Mouse (Mus musculus): ENCODE measurements around the gene Pgap3.

The Pgap3 gene

DNA sequence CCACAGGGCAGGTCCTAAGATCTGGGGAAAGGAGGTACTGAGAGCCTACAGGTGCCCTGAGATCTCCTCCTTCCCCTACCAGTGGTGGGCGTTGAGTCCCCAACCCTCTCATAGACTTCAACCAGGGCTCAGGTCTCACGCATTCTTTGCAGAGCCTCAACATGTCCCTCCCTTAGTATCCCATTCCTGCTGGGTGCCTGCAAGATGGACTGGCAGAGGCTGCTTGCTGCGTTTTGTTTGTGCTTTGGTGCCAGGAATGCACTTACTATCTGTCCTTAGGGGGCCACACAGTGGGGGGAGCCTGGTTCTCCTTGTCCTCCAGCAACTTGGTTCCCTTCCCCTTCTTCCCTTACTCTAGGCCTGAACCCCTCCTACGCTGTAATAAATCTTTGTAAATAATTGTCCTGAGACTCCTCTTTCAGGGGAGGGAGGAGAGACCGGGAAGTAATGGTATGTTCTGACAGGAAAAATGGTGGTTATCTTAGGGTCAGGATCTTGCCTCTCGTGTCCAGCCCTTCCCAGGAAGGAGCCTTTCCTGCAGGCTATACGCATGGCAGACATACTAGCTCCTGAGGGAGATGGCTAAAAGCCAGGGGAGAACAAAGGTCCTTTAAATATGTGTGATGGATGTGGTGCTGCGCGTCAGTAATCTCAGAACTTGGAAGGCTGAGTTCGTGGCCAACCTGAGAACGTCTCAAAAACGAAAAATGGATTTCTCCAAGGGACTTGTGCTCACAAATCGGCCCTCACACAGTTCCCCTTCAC is 42.7 kb downstream of the Pgap3 start:
- CTCF ChIA-PET = interaction anchor here (0.5 to 7.5 kb wide), 36 partner anchors 7 to 1000 kb away, joined by 3 to 65 read pairs (median 4); partner anchors contain the start of genes Erbb2 (in 1 of the 4), Mien1 (in 1 of the 4), Ormdl3 (in 1 of the 4) and Ppp1r1b (in 1 of the 4)
- POLR2A ChIA-PET = interaction anchor here (0.5 to 3.3 kb wide), 57 partner anchors 8 to 526 kb away, joined by 3 to 28 read pairs (median 4); partner anchors contain the start of genes Ormdl3 (in 2 of the 4), Pgap3 (in 2 of the 4), Ppp1r1b (in 2 of the 4) and Tcap (in 2 of the 4)

DNA sequence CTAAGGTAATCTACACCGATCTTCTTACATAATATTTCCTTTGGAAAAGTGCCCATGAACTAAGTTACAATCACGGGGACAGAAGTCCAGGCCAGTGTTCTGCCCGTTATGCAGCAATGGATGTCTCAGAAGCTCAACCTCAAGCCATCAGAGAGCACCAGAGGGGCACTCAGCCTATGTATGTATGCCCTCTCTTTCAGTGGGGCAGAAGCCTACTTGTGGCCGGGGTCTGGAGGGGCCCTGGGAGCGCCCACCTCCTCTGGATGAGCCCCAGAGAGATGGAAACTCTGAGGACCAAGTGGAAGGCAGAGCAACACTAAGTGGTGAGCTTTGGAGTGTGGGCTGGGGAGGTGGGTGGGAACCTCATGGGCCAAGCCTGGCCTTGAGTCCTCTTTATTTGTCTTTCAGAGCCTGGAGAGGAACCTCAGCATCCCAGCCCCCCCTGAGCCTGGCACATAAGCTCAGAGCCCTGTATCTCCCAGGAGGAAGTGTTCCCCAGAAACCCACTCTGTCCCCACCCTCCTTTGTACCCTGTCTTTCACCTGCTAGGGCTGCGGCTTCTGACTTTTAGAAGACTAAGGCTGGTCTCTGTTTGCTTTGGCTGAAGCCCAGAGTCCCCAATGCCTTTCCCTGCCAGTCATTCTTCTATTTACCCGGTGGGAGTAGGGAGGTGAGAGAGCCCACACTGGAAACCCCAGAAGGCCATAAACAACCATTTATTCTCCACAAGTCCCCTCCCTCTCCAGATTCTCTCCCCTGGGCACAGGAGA is 43.5 kb downstream of the Pgap3 start:
- ChIA-PET CTCF (interaction anchor here (0.6 to 7.5 kb wide), 14 partner anchors 14 to 420 kb away, joined by 3 to 65 read pairs (median 4); no protein-coding TSS in a partner anchor), POLR2A (interaction anchor here in 3 of 4 experiments (0.6 to 2.7 kb wide), 8 partner anchors 8 to 108 kb away, joined by 3 to 7 read pairs (median 4); no protein-coding TSS in a partner anchor)

DNA sequence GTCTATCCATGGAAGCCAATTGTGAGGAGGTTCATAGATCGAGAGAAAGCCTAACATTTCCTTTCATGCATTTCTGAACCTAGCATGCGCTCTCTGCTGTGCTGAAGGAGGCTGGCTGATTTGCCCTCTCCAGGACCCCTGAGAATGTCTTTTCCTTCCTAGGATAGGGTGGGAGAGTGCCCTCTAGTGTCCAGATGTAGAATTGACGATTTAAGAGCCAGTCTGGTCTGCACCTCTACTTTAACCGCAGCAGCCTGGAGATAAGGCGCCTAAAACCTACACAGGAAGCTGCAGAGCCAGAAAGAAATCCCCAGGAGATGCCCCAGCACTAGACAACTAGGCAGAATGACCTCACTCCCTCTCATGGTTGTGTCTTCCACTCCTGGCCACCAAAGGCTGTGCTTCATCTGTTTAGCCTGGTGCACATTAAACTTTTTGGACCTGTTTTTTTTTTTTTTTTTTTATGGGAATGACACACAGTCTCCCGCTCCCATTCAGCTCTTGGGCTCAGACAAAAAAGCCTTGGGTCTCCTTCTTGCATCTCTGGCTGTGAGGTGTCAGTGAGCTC is 44.5 kb downstream of the Pgap3 start:
- ChIA-PET CTCF (interaction anchor here (0.5 to 7.5 kb wide), 41 partner anchors 8 to 431 kb away, joined by 3 to 65 read pairs (median 3); partner anchors contain the start of gene Ormdl3 (in 1 of the 4)), POLR2A (interaction anchor here (0.6 to 2.7 kb wide), 13 partner anchors 8 to 94 kb away, joined by 3 to 7 read pairs (median 3); partner anchors contain the start of gene Pnmt (in 1 of the 4))

DNA sequence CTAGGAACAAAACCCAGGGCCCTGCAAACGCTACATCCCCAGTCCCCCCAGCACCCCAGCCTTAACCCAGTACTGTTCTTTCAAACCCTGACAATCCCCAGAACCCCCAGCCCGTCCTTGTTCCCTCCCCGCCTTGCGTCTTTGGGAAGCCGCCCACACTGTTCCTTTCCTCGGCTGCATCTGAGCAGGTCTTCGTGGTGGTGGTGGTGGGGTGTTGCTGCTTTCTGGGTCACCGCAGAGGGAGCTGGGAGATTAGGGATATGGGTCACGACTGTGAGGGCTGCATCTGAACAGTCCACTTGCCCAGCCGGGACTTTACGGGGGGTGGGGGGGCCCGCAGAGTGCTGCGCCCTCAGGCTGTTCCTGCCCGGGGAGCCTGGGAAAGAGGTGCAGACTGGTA is 45.8 kb downstream of the Pgap3 start:
- CTCF ChIA-PET = interaction anchor here in 3 of 4 experiments (0.5 to 7.5 kb wide), 11 partner anchors 10 to 1900 kb away, joined by 3 to 65 read pairs (median 5); no protein-coding TSS in a partner anchor
- POLR2A ChIA-PET = interaction anchor here in 2 of 4 experiments (0.6 to 2.7 kb wide), 7 partner anchors 9 to 131 kb away, joined by 3 to 7 read pairs (median 3); no protein-coding TSS in a partner anchor

DNA sequence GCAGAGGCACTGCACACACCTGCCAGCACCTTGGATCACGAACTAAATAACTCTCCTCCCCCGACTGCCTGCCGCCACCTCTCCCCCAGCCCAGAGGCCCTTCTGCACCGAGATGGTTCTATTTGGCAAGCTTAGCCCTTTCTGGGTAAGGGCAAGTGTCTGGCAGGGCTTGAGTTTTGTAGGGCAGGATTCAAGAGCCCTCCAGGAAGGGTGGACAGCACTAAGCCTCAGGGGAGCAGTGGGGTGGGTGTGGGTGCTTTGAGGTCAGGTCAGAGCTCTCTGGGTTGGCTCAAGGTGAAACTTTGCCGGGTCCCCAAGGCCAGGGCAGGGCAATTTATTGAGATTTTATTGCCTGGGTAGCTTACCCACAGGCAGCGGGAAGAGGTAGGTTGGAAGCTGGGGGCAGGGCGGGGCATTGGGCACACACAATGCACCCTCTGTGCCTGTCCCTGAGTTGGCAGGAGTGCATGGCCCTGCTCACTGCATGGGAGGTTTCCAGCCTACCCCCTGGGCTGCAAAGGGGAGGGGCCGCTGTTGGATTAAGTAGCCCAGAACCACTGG is 46.6 kb downstream of the Pgap3 start:
- CTCF ChIA-PET = interaction anchor here (0.7 to 7.5 kb wide), 5 partner anchors 10 to 11 kb away, joined by 3 to 65 read pairs (median 3); no protein-coding TSS in a partner anchor
- POLR2A ChIA-PET = interaction anchor here in 3 of 4 experiments (0.6 to 1.3 kb wide), 6 partner anchors 11 to 549 kb away, joined by 3 to 5 read pairs (median 3); partner anchors contain the start of genes Ormdl3 (in 1 of the 3) and Pgap3 (in 1 of the 3)

DNA sequence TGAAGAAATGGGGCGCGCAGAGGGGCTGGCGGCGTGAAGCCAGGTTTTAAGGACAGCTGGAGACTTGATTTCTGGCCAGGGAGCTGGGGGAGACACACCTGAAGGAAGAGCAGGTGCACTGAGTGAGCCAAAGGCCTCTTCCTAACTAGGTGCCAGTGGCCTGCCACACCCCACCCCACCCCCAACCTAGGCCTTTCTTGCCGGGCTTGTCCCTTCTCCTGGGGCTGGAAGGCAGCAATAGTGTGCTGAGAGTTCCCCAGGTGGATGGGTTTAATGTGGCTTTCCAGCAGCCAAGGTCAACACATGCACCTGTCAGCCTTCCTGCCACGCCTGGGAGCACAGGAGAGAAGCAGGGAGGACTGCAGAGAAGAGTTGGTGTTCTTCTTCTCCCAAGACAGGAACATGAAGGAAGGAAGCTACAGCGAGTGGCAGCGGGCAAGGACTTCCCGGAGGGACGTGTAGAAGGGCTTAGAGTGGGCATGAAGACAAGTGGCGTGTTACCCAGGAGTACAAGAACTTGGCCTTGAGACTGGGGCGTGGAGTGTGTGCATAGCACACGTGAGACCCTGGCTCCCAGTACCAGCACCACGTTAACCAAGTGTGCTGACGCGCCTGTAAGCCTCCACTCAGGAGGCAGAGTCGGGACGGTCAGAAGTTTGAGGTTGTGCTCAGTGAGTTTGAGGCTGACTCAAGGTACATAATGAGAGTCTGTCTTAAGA is 47.9 kb downstream of the Pgap3 start:
- POLR2A ChIA-PET = no interaction called here
- CTCF ChIA-PET = interaction anchor here in 3 of 4 experiments (0.9 to 7.5 kb wide), 4 partner anchors 9 to 12 kb away, joined by 3 to 65 read pairs (median 8); no protein-coding TSS in a partner anchor

DNA sequence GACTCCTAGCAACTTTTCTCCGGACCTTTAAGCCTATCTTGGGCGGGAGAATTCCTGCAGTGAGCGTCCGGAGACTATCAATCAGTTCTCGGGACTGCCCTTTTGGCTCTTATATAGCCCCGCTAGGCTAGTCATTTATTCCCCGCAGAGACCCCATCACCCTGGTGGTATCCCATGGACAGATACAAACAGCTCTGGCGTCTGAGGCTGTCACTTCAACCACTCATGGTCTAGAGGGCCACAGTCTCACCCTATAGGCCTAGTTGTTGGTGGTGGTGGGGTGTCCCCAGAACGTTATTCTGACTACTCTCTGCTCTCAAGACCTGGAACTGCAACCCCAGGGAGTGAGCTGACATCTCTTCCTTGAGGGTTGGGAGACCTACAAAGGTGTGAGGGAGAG is 51.0 kb downstream of the Pgap3 start:
- ChIA-PET CTCF (interaction anchor here in 3 of 4 experiments (0.8 to 2.2 kb wide), 8 partner anchors 10 to 89 kb away, joined by 3 to 9 read pairs (median 4); partner anchors contain the start of gene Mien1 (in 1 of the 3)), POLR2A (interaction anchor here (0.8 to 3.5 kb wide), 14 partner anchors 9 to 238 kb away, joined by 3 to 28 read pairs (median 4); partner anchors contain the start of genes Erbb2 (in 3 of the 4), Stard3 (in 3 of the 4), Mien1 (in 1 of the 4) and Ormdl3 (in 1 of the 4))

DNA sequence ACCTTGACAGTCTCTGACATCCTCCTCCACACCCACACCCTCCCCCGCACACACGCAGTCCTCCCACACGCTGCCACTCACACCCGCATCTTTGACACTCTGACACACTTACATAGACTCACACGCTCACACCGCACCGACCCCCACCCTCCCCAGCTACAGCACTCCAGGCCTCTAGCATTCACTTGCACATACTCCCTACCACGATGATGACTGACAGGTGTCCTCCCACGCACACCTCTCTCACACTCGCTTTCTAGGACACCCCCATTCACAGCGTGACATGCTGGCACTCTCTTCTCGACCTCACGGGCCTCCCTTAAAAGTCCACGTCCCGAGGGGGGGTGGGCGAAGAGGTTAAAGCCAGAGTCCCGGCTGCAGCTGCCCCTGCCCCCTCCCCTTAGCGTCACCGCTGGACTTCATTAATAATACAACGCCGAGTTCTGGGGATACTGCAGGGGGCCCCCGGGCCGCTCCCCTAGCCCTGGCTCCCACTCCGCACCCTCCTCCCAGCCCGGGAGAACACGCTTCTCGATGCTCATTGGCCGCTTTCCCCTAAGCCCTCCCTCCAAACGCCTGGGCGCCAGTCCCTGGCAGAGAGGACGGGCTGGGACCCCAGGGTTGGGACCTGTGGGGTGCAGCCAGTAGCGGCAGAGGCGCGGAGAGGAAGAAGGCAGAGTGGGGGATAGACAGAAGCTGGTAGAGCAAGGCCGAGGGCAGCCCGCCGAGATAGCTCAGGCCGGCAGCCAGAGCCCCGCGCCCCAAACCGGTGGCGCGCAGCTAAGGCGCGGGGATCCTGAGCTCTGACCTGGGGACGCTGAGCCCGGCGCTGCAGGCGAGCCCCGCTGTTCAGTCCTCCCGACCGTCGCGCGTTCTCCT is 52.0 kb downstream of the Pgap3 start, which contains the start of gene Ppp1r1b:
TSS of gene Ppp1r1b (plus strand) at position 322 of the 879 bp plus-strand sequence.
- CTCF ChIA-PET = interaction anchor here (0.5 to 2.2 kb wide), 21 partner anchors 8 to 964 kb away, joined by 3 to 9 read pairs (median 4); partner anchors contain the start of genes Stard3 (in 2 of the 4) and Mien1 (in 1 of the 4)
- POLR2A ChIA-PET = interaction anchor here (0.5 to 3.5 kb wide), 18 partner anchors 10 to 281 kb away, joined by 3 to 28 read pairs (median 4); partner anchors contain the start of genes Erbb2 (in 3 of the 4), Stard3 (in 3 of the 4), Mien1 (in 1 of the 4) and Ormdl3 (in 1 of the 4)

DNA sequence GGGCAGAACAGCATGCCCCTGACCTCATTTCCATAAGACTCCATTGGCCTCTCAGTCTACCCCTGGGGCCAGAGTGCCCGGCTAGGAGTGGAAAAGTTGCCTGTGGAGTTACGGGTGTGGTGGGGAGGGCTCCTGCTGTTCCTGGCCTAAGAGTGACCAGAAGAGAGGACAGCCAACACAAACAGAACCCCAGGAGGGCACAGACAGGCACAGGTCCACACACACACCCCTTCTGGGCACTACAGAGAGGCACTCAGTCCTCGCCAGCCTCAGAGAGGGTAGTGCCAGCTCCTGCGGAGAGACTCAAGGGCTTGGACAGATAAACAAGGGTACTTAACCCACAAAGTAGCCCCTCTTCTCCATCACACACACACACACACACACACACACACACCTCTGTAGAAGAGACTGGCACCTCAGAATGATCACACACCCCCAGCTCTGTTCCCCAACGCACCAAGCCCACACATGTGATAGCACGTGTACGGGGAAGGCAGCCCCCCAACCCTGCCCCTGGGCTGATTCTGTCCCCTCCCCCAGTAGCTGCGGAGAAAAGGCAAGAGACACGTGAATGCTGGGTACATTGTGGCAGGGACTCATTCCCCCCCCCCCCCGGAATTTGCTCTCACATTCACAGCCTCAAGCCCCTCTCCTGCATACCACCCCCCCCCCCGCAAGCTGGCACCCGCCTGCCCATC is 52.8 kb downstream of the Pgap3 start:
- CTCF ChIA-PET = interaction anchor here (0.5 to 1.6 kb wide), 11 partner anchors 9 to 116 kb away, joined by 3 to 7 read pairs (median 4); partner anchors contain the start of genes Erbb2 (in 1 of the 4) and Stard3 (in 1 of the 4)
- POLR2A ChIA-PET = interaction anchor here (0.6 to 3.5 kb wide), 6 partner anchors 11 to 1524 kb away, joined by 3 to 28 read pairs (median 5); partner anchors contain the start of gene Stard3 (in 2 of the 4)

DNA sequence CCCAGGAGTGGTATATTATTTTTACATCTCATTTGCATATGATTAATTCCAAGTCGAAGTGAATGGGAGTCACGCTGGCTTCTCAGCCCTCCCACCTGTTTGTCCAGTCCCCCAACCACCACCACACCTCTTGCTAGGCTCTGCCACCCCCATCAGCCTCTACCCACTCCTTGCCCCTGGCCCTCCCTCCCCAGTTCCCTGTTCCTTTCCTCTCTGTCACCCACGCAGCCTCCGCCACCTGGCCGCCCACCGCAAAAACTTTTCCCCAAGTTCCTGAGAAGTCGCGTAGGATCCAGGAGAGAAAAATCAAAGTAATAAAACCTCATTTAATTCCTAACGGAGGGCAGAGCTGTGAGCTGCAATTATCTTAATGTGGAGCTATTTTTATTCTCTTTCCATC is 54.1 kb downstream of the Pgap3 start:
- ChIA-PET CTCF (interaction anchor here in 2 of 4 experiments (0.6 to 1.2 kb wide), 2 partner anchors 12 to 42 kb away, joined by 3 to 5 read pairs; partner anchors contain the start of gene Stard3 (in 1 of the 2)), POLR2A (interaction anchor here in 2 of 4 experiments (0.7 to 3.4 kb wide), 4 partner anchors 12 to 232 kb away, joined by 3 to 28 read pairs (median 4); partner anchors contain the start of gene Stard3 (in 2 of the 2))

DNA sequence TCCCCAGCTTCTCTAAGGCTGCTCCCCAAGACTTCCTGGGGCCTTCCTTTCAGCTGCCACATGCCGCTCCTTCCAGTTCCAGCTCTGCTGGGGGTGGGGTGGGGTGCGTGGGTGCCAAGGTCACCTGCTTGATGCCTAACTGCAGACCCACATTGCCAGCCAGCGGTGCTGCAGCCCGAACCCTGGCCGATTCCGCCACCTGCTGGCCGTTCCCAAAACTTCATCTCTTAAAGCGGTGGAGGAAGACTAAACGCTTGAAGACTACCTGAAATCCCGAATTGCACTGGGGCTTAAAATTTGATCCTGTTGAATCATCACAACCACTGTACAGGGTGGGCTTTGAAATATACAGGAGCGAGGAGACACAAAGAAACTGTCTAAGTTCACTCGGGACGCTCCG is 55.0 kb downstream of the Pgap3 start:
- CTCF ChIA-PET = interaction anchor here (0.5 to 4.6 kb wide), 17 partner anchors 8 to 1117 kb away, joined by 3 to 65 read pairs (median 3); no protein-coding TSS in a partner anchor
- POLR2A ChIA-PET = interaction anchor here (0.5 to 1.3 kb wide), 4 partner anchors 10 to 210 kb away, joined by 3 to 4 read pairs (median 3); partner anchors contain the start of gene Stard3 (in 1 of the 4)

DNA sequence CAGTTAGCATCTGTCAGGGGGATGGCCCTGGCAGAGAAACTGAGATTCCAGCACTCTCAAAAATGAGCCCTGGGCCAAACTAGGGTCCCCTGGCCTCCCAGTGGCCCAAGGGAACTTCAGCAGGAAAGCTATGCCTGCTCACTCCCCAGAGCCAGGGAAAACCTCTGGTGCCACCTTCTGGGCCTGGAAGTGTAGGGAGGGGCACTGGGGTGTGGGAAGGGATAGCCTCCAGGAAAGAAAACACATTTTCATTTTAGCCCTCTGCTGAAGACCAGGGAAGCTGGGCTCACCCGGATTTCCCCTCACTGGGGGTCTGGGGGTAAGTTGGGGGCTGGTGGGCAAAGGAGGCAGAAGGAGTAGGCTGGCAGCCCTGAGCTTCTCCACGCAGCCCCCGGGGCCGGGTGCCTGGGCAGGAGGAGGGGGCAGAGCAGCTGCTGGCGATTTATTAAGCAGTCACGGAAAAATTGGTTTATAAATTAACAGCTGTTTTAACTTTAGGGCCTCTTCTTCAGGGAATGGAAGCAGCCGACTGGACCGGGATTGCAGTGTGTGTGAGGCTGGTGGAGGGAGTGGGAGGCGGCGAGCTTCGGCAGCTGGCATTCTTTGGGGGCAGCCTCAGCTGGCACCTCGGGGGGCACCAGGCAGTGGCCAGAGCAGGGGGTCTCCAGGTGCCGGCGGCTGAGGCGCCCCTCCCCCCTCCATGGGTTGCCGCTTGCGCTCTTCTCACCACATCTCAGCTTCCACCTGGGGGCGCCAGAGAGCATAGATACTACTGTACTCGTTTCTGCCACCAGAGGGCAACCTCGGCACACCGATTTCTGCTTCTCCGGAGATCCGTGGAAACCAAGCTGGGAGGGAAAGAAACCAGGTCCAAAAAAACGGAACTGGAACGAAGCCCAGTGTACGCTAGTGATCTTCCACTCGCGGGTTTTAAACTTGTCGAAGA is 58.0 kb downstream of the Pgap3 start:
- ChIA-PET CTCF (interaction anchor here (0.5 to 4.6 kb wide), 231 partner anchors 8 to 1847 kb away, joined by 3 to 65 read pairs (median 5); partner anchors contain the start of genes Stard3 (in 4 of the 4), Erbb2 (in 3 of the 4), Mien1 (in 3 of the 4) and Lrrc3c (in 2 of the 4)), POLR2A (interaction anchor here in 3 of 4 experiments (0.6 to 2.0 kb wide), 24 partner anchors 10 to 1511 kb away, joined by 3 to 9 read pairs (median 3); partner anchors contain the start of genes Stard3 (in 2 of the 3), Erbb2 (in 1 of the 3), Mien1 (in 1 of the 3) and Tcap (in 1 of the 3))

DNA sequence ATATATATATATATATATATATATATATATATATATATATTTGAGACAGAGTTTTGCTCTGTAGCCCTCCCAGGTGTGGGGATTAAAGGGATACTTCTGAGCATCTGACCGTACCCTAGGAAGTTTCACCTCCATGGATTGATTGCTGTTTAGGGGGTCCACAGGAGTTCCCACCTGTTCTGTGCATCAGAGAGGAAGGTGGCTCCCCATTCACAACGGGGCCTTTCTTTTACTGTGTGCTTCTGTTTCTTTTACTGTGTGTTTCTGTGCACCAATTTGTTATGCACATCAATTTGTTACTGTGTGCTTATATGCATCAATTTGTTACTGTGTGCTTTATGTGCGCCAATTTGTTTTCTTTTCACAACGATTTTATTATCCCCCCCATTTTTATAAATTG is 59.1 kb downstream of the Pgap3 start:
- POLR2A ChIA-PET = interaction anchor here in 2 of 4 experiments (1.1 to 1.7 kb wide), 3 partner anchors 43 to 76 kb away, joined by 3 to 5 read pairs (median 4); no protein-coding TSS in a partner anchor

More for the DNA sequence above, 59.1 kb downstream of the Pgap3 start:
- CTCF ChIA-PET = interaction anchor here in 3 of 4 experiments (0.7 to 4.6 kb wide), 12 partner anchors 10 to 314 kb away, joined by 3 to 65 read pairs (median 19); partner anchors contain the start of gene Mien1 (in 1 of the 3)
